Mouse (Mus musculus) heart, postnatal 0 days (tissue): ENCODE measurements around the gene Golm1. TPM values are rescaled to one million over a fixed set of nuclear protein-coding genes. Genes with fewer than 3 reads are reported as not detected.

Experiments
- ATAC-seq: fragments of 200-750 bp; cut with Nextera tagmentation; 2 replicates; pipeline ENCODE4 v1.8.0; 2017; ENCODE audit warnings: low read depth, moderate number of reproducible peaks, moderate library complexity; ENCODE audit not compliant: insufficient read depth
- DNase-seq: peaks from one replicate; pipeline ENCODE4 v3.0.0-alpha.2; 2016; ENCODE audit warnings: low spot score
- H3K27ac ChIP-seq: fragments of 300-500 bp; sonication (generic); 2 replicates; pipeline ENCODE4 v1.5.1; 2014; ENCODE audit warnings: low read depth, mild to moderate bottlenecking
- H3K27me3 ChIP-seq: fragments of 300-500 bp; sonication (generic); 2 replicates; pipeline ENCODE4 v1.6.1; 2014; ENCODE audit warnings: low read length, mixed read lengths; ENCODE audit not compliant: control insufficient read depth, insufficient read depth
- H3K36me3 ChIP-seq: fragments of 300-500 bp; sonication (generic); replicated peaks from 2 replicates; pipeline ENCODE4 v1.6.1; 2014; ENCODE audit warnings: low read length, mixed read lengths; ENCODE audit not compliant: control insufficient read depth, insufficient read depth
- H3K4me1 ChIP-seq: fragments of 300-500 bp; sonication (generic); 2 replicates; pipeline ENCODE4 v1.6.1; 2014; ENCODE audit warnings: antibody characterized with exemption; ENCODE audit not compliant: control insufficient read depth, insufficient read depth
- H3K4me2 ChIP-seq: fragments of 300-500 bp; sonication (generic); 2 replicates; pipeline ENCODE4 v1.6.1; 2014; ENCODE audit warnings: low read depth, mild to moderate bottlenecking, low read length, moderate library complexity
- H3K4me3 ChIP-seq: fragments of 300-500 bp; sonication (generic); 2 replicates; pipeline ENCODE4 v1.5.1; 2014; ENCODE audit warnings: low read depth, low read length
- H3K9ac ChIP-seq: fragments of 300-500 bp; sonication (generic); replicated peaks from 2 replicates; pipeline ENCODE4 v1.6.1; 2014; ENCODE audit warnings: low read depth, low read length, mixed read lengths
- H3K9me3 ChIP-seq: fragments of 300-500 bp; sonication (generic); replicated peaks from 2 replicates; pipeline ENCODE4 v1.6.1; 2016; ENCODE audit warnings: low read length; ENCODE audit not compliant: control insufficient read depth
- CTCF ChIP-seq: IDR thresholded peaks from 2 replicates; pipeline ENCODE4 v1.5.1; 2016; ENCODE audit warnings: antibody characterized with exemption, control low read depth, low read depth
- EP300 ChIP-seq: IDR thresholded peaks from 2 replicates; pipeline ENCODE4 v1.6.1; 2016; ENCODE audit warnings: antibody characterized with exemption, low read depth
- WGBS: fragments of 180-500 bp; shearing (Covaris S2); extraction: QIAGEN DNeasy Blood & Tissue Kit; methylation state at CpG from one replicate; pipeline ENCODE4 v1.1.7; 2014; 5-methylcytosine and 5-hydroxymethylcytosine counted together
- polyA plus RNA-seq: library from polyadenylated mRNA; unstranded; fragments of >200 nt; fragmentation: Nextera tagmentation; extraction: Ambion mirVana; gene quantifications from 2 replicates; pipeline ENCODE4 v1.2.1, GENCODE M21; 2015
- total RNA-seq: library from RNA; depleted of rRNA; stranded (reverse); fragments of >200 nt; gene quantifications from 2 replicates; pipeline ENCODE4 v1.2.3, GENCODE M21; 2014; ENCODE audit warnings: low replicate concordance

The Golm1 gene
- total and polyA plus RNA-seq, 2 experiments from 2014 or later, result 19.9 to 26.6 TPM

DNA sequence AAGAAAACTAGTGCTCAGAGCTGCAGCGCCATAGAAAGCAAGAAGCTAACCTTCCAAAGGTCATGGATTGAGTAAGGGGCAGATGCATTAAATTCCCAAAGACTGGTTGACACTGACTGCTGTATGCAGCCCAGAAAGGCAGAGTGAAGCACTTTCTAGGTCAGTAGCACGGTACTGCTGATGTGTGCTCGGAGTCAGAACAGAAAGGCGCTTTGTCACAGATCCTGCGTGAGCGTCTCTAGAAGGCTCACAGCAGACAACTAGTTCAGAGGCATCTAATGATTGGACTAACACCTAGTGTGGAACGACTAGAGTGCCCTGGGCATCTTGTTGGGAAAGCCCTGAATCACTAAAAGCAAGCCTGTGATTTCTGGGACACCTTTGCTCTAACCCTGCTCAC lies 37.8 kb downstream of the Golm1 start:
- Histone ChIP-seq H3K4me2 (no peak overlapping the region), H3K27me3 (no peaks in the 10 kb centered on the region), H3K9ac (no peak overlapping the region), H3K27ac (no peak overlapping the region), H3K36me3 (peaks cover 57% of the 10 kb centered on the region), H3K9me3 (no peaks in the 10 kb centered on the region), H3K4me1 (peaks cover 5% of the 10 kb centered on the region; the same call in 1 of the 2 replicates), H3K4me3 (no peak overlapping the region)
- no peak for ATAC-seq
- DNase-seq, result no peak
- WGBS, result 91% methylated on average over 7 of the region's 7 CpGs
- TF ChIP-seq CTCF (no peak), EP300 (no peak)

DNA sequence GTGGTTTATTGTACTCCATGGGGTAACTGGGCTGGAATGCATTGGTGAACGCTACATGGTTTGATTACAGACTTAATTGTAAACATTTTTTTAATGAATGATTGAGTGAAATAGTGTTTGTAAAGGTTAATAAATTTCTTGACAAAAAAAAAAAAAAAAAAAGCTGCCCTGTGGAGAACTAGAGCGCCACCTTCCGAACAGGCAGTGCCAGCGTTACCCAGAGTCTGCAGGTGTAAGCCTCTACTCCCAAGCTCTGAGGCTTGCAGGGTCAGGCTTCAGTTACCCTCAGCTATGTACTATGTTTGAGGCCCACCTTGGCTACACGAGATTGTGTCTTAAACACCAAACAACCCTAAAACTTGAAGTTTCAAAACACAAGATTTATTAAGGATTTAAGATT lies 41.0 kb downstream of the Golm1 start:
- no peak for DNase-seq
- Histone ChIP-seq H3K9me3 (no peaks in the 10 kb centered on the region), H3K4me3 (no peak overlapping the region), H3K4me1 (peaks cover 5% of the 10 kb centered on the region; the same call in 1 of the 2 replicates), H3K9ac (no peak overlapping the region), H3K4me2 (no peak overlapping the region), H3K27me3 (no peaks in the 10 kb centered on the region), H3K27ac (no peak overlapping the region), H3K36me3 (peaks cover 85% of the 10 kb centered on the region)
- no peak for ATAC-seq
- TF ChIP-seq EP300, result no peak
- TF ChIP-seq CTCF, result no peak
- whole genome bisulfite sequencing, result 79% methylated on average over 5 of the region's 5 CpGs

DNA sequence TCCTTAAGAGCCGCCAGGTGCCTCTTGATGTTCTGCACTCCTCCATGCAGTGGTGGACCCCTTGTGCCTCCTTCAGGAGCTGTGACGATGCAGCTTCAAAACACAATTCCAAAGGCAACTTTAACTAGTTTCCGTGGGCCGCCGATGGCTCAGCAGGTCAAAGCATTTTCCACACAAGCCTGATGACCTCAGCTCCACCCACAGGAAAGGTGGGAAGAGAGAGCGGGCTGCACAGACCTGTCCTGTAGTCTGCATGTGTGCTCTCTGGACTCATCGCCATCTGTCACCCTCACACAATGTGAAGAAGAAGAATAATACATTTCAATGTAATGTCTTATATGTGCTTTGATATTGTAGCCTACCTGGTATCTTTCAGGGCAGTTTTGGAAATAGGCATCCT lies 48.9 kb downstream of the Golm1 start:
- no peak overlapping the region for H3K4me2 ChIP-seq
- H3K4me3 ChIP-seq, result no peak overlapping the region
- H3K27ac ChIP-seq, result no peak overlapping the region
- no peaks in the 10 kb centered on the region for H3K27me3 ChIP-seq
- WGBS, result 58% methylated on average over 7 of the region's 7 CpGs
- H3K36me3 ChIP-seq, result peaks cover 75% of the 10 kb centered on the region
- H3K9ac ChIP-seq, result no peak overlapping the region
- TF ChIP-seq CTCF (no peak), EP300 (no peak)
- ATAC-seq (no peak), DNase-seq (no peak)
- peaks cover 12% of the 10 kb centered on the region; the same call in 1 of the 2 replicates for H3K4me1 ChIP-seq
- H3K9me3 ChIP-seq, result no peaks in the 10 kb centered on the region

DNA sequence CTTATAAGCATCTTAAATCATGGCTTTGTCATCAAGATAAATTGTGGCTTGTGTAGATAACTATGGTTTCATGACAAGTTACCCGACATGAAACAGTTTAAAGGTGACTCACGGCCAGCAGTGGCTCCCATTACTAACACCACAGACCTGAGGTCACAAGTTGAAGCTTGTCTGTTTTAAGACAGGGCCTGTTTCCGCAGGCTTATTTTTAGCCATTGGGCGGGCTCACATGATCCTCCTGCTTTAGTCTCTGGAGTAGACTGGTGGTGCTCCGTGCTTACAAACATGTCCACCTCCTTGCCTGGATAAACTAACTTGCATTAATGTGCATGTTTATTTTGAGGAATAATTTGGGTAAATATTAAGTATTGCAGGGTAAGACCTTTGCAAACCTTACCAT lies 50.7 kb downstream of the Golm1 start:
- Histone ChIP-seq H3K9me3 (no peaks in the 10 kb centered on the region), H3K27me3 (no peaks in the 10 kb centered on the region), H3K27ac (peak overlapping the region; percentile 82), H3K4me1 (peaks cover 12% of the 10 kb centered on the region; the same call in 1 of the 2 replicates), H3K9ac (no peak overlapping the region), H3K4me3 (no peak overlapping the region), H3K36me3 (peaks cover 74% of the 10 kb centered on the region), H3K4me2 (peak overlapping the region; percentile 34; the same call in 1 of the 2 replicates)
- ATAC-seq (peak; percentile 97), DNase-seq (peak; percentile 83)
- 22% methylated on average over 5 of the region's 5 CpGs for WGBS
- TF ChIP-seq EP300 (peak; percentile 78), CTCF (no peak)

DNA sequence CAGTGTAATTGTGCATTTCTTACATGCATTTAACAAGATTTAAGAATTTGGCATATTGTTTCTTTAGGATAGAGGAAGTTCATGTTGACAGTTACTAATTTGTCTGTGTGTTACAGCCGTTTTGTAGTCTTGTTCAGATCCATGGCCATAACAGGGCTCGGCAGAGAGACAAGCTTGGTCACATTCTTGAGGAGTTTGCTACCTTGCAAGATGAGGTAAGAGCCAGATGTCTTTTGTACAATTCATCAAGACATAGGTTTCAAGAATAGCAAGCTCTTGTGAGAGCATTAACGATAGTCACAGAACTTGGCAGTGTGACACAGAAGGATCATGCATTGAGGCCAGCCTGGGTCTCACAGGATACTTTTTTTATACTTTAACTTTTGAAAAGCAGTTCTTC lies 51.2 kb downstream of the Golm1 start:
- Histone ChIP-seq H3K9ac (no peak overlapping the region), H3K27ac (peak overlapping the region; percentile 82), H3K4me3 (no peak overlapping the region), H3K4me1 (peaks cover 12% of the 10 kb centered on the region; the same call in 1 of the 2 replicates), H3K27me3 (no peaks in the 10 kb centered on the region), H3K9me3 (no peaks in the 10 kb centered on the region), H3K36me3 (peaks cover 71% of the 10 kb centered on the region), H3K4me2 (0 out of 2 replicates have a peak overlapping the region, but pooled peaks have one; percentile 34)
- WGBS, result 23% methylated on average over 3 of the region's 3 CpGs
- DNase-seq, result no peak
- TF ChIP-seq CTCF (no peak), EP300 (no peak)
- ATAC-seq, result no peak
